Mouse (Mus musculus) cerebellum, adult 11-12 months (tissue): ENCODE measurements around the gene Kif21b.

ENCODE experiments used
- DNase-seq: peaks from one replicate; pipeline ENCODE4 v3.0.0; 2022

Gene Kif21b

DNA sequence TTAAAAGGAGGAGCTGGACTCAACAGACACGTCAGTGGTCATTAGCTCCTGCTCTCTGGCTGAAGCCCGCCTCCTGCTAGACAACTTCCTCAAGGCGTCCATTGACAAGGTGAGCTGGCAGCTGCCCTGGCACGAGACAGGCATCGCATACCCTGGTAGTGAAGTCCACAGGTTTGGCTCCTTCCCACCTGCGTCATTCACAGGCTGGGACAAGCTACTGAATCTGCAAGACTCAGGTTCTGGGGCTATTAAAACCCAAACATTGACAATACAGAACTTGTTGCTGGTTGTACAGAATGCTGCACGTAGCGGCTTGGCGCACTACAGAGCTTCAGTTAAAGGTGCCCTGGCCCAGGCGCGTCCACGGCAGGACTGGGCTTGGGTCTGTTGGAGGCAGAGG is 29.1 kb downstream of the Kif21b start:
- no peak for DNase-seq

DNA sequence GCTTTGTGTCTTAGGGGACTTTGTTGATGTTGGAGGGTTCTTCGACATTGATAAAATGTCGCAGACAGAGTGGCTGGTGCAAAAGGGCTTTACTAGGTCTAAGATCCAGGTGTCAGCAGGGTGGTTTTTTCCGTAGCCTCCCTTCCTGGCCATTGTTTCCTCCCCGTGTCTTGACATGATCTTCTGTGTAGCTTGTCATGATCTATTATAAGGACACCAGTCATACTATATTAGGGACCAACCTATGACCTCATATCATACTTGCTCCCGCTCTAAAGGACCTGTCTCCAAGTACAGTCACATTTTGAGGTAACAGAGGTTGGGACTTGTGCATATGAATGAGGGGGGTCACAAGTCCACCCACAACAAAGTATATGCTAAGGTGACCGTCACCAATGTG is 29.7 kb downstream of the Kif21b start:
- DNase-seq, result no peak

DNA sequence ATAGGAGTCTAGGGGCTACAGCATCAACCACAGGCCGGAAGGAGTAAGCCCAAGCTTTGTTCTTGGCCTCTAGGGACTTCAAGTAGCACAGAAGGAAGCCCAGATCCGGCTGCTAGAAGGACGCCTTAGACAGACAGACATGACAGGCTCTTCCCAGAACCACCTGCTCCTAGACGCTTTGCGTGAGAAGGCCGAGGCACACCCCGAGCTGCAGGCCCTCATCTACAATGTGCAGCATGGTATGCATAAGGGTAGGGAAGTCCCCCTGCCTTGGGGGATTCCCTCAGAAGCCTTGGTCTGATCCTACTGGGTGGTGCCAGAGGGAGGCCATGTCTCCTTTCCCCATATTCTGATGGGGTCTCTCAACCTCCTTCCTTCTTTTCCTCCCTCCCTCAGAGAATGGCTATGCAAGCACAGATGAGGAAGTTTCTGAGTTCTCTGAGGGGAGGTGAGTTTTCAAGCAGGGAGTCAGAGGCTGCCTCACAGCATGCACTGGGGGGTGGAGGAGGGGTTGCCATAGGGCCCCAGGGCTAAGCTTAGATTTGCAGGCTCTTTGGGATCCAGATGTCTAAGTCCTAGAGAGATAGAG is 30.2 kb downstream of the Kif21b start:
- no peak for DNase-seq

DNA sequence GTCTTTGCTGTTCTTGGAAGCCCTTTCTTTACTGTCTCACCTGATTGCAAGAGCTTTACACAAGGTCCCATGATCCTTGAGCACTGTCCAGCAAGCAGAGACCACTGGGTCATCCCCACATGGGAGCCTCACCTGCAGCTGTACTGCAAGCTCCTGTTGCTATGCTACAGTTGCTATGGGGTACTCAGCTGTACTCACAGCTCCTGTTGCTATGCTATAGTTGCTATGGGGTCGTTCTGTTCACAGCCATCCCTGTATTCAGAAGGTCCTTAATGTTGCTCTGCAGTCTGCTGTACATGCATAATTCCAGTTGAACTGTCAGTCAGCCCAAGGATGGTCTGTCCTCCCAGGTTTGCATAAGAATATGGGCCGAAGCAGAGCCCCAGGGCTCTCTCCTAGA is 34.2 kb downstream of the Kif21b start:
- no peak for DNase-seq

DNA sequence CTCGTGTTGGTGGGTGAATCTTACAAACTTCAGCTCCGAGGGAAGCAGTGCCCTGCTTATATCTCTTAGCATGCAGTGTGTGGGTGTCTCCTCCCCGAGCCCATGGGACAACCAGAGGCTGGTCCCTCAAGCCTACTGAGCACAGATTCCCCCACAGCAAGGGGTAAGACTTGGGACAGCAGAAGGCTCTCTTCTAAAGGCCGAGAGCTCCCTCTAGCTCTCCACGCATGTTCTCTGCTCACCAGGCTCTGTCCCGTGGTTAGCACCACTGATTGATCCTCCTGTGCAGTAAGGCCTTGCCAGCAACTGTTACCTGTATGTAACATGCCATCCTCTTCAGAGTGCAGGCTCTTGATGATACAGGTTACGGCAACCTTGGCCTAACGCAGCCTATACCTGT is 36.5 kb downstream of the Kif21b start:
- no peak for DNase-seq

DNA sequence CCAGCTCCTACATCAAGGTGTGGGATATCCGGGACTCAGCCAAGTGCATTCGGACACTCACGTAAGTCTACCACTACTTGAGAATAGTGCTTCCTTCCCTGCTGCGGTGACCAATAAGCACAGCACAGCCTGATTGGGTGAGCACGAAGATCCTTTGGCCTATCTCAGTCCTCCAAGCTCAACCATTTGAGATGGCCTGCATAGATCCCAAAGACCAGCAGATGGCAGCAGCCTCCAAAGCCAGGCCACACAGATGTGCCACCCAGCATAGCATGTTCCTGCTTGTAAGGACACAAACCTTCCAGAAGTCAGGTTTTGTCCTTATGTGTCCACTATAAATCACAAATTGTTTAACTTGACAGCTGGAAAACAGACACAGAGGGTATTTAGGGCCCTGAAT is 38.9 kb downstream of the Kif21b start:
- DNase-seq, result peak; percentile 65

DNA sequence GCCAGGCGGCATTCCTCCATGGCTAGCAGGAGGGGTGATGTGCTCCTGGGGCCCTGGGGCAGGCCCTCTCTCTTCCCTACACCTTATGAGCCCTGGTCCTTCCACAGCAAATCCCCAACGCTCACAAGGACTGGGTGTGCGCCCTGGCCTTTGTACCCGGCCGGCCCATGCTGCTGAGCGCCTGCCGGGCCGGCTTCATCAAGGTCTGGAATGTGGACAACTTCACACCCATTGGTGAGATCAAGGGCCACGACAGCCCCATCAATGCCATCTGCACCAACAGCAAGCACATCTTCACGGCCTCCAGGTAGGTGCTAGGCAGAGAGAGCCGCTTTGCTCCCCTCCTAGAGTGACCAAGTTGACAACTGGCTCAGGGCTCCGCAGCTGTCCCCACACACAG is 41.5 kb downstream of the Kif21b start:
- DNase-seq, result no peak

DNA sequence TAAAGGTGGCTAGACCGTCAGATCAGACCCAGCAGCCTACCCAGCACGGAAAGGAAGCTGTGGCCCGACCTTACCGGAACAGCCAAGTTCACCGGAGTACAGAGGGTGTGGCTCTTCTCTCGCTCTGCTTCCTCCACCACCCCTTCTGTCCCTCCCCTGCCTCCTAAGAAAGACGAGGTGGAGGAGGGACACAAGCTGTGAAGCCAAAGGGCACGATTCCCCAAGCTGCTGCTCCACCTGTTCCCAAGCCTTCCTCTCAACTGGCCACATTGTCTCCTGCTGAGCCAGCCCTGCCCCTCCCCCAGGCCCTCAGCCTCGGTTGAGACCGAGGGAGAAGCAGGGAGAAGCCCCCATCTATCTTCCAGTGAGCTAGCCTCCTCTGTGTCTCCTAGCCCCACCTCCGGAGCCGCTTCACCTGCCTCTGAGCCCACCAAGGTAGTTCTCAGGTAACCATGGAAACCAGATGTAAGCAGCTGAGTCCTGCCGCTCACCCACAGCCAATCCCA is 43.0 kb downstream of the Kif21b start:
- DNase-seq, result no peak

DNA sequence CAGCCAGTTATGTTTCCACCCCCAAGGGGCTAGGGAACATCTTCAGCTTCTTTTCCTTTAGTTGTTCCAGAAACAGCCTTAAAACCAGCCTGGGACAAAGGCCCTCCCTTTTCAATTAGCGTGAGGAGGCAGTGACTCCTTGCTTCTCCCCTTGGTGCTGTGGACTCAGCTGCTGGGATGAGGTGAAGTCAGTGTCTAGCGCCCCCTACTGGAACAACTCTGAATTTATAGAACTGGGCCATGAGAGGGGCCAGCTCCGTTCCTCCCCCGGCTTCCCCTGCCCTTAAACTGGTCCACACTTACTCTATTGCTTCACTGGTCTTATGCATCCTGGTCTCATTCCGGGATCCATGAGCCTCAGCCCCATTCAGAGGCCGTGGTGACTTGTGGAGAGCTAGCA is 44.0 kb downstream of the Kif21b start:
- no peak for DNase-seq

DNA sequence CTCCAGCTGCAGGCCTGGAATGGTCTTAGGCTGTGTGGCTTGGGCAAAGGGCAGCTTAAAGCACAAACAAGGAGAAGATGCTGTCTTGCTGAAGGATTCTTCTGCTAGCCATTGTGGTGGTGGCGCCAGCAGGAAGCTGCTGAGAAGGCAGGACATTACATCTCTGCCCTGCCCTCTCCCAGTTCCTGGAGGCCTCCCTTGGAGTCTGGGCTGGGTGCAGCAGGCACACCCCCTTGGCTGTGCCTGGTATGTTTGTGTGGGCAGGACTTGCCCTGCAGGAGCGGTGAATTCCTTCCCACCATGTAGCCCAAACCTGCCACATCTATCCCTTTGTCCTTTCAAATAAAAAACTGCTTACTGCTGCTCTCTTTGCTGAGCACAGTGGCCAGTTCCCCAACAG is 45.9 kb downstream of the Kif21b start:
- no peak for DNase-seq

DNA sequence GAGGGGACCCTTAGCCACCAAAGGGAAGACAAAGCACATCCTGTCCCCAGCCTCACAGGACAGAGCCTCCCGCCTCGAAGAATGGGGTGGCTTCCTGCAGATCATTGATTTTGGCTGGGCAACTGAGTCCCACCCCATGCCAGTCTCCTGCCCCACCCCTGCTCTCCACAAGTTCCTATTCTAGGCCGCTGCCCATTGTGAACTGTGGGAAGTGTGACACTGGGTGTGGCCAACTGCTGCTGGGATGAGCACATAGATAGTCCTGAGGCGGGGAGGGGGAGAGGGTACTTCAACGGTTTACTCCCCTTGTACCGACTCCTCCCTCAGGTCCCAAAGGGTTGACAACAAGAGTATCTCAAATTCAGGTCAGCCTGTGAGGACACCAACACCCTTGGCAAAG is 47.6 kb downstream of the Kif21b start:
- DNase-seq, result no peak

DNA sequence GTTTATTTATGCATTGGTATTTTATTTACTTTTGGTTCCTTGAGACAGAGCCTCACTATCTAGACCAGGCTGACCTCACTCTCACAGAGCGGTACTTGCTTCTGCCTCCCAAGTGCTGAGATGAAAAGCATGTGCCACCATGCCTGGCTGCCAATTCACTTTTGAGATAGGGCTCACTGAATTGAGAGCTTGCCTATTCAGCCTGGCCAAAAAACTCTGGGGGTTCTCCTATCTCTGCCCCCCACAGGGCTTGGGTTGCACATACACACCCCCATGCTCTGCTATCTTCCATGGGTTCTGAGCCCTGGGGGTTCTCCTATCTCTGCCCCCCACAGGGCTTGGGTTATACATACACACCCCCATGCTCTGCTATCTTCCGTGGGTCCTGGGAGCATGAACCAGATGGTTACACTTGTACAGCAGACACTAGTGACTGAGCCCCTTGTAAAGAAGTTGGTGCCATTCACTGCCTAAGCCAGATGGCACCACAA is 48.4 kb downstream of the Kif21b start:
- DNase-seq, result no peak

DNA sequence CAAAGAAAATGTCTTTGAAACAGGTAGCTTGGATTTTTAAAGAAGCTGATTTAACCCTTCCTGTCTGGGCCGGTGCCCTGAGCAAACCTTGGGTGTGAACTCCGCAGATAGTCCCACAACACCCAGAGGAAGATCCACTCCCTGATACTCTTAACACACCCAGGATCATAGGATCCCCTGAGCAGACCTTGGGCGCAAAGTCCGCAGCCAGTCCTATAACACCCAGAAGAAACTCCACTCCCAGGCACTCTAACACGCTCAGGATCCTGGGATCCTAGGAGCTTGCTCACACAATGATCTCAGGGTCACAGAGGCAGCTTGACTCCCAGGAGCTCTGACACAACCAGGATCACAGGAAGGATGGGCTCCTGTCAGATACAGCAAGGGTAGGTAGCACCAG is 58.8 kb downstream of the Kif21b start:
- no peak for DNase-seq

DNA sequence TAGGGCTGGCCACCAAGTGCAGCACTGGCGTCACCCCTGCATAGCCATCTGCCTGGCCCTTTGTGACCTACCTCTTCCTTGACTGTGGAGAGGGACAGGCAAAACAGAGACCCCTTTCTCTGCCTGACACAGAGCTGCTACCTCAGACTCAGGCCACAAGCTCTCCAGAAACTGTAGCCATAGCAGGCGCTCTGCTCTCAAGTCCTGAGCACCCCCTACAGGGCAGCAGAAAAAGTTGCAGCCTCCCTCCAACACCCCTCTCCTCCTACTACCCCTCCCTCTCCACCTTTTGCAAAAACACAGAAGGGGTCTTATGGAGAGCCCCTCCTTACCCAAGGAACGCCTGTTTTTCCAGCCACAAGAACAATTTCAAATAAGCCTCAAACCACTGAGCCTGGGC is 81.6 kb downstream of the Kif21b start, which contains the start of gene Mroh3:
Gene Mroh3, minus strand, starts transcription at position 26 of the 400 bp plus-strand sequence.
- no peak for DNase-seq

DNA sequence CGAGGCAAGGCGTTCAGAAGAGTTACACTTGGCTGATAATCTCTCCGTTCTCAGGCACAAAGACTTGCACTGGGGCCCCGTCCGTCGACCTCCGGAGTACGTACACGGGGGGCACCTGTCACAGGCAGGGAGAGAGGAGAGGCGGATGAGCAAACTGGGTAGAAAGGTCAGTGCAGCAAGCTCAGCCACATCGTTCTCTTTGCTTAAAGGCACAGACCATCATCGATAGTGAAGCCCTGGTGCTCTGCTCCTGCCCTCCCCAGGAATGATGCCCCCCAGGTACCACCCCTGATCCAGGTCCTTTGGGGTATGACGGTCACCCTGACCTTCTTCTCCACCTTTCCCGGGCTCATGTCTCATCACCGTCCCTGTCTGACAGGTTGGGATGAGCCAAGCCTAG is 83.1 kb downstream of the Kif21b start:
- DNase-seq, result no peak

DNA sequence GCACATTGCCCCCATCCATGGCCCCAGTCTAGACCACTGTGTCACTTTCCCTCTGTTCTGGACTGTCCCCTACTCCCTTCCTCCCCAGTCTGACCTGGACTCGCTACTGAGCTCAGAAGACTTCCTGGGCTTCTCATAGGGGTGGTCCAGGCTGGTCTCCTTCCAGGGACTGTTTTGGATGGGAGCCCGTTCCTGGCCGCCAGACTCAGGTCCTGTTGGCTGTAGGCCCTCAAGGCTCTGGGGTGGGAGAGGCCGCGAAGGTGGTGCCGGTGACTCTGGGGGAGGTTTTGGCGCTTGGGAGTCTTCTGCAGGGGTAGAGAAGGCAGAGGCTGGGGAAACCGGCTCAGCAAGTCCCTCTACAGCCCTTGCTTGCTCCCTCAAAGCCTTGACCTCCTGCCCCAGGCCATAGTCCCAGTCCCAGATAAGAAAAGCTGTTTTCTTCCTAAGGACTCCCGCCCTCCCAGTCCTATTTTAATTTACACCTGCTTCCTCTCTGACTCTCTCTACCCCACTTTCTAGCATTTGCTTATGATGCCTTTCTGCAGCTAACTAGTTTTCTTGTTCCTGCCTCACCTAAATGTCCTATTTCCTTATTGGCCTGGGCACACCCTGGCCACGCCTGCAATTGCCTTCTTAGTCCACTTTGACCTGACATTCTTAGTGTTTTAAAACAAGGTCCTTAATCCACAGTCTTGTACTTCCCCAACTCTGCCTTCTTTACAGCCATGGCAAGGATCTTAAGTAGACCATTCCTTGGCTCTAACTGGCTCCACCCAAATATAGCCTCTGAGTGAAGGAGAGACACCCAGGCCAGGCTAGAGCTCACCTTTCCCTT is 89.1 kb downstream of the Kif21b start:
- DNase-seq, result no peak

DNA sequence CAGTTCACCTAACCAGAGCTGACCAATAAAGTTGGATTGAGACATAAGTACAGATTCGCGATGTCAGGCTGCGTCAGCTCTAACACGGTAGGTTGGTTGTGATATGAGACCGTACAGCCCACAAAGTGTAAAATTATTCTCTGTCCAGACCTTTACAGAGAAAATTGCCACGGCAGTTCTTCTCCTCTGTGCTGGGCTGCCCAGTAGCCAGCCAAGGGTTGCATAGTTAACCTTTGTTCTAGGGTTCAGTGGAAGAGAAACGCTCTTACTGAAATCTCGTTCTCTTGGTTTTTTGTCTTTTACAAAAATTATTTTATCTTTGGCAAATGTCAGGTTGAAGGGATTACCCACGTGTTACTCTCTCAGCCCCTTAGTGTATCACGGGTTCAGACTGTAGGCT is 91.2 kb downstream of the Kif21b start:
- no peak for DNase-seq

DNA sequence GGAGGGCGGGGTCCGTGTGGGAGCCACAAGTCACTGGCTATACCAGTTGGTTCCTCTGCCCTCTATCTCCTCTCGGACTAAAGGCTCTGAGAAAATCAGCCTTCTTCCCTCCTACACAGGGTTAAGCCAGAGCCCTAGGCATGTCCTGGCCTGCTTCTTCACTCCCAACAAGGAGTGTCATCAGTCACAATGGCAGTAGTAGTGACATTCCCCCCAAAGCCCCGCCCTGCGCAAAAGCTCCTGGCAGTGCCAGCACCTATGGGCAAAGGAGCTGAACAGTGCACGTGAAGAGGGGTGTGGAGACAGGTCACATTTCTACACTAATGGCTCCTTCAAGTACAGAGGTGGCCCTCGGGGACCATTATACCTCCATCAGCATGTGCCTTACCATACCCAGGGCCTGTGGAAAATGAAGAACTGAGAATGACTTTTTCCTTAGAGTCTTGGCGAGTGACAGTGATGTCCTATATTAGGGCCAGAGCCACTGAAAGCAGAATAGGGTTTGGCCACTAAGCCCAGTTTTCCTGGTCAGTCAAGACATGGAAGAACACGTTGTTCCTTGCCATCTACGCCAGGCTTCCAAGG is 92.7 kb downstream of the Kif21b start:
- no peak for DNase-seq

DNA sequence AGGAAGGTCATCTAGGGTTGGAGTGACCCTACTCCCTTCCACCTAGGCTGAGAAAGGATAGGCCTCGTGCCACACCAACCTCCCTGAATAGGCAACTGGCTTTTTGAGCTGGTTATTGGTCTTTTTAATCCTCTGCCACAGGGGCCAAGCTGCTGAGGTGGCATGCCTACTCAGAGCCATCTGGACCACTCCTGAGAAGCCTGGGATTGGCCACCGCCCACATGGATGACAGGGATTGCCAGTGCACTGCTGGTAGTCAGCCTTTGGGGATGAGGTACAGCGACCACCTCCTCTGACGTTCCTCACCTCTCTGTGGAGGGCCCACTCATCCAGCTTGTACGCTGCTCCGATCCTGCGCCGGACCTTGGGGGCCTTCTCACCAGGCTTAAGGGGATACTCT is 94.7 kb downstream of the Kif21b start:
- no peak for DNase-seq

DNA sequence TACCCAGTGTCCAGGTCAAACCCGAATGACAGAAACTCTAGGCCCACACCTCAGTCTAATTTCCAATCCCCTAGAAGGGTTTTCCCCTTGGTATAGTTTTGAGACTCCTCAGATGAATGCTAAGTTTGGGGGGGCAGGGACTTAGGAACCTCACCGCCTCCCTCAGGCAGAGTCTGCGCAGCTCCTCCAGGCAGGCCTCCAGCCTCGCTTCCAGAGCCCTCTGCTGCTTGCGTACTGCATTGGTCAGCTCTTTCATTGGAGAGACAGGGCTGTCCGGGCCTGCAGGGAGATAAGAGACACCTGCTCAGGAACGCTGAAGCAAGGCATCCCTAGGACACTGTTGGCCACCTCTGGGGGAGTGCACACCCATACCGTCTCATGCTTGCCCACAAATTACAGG is 95.4 kb downstream of the Kif21b start:
- no peak for DNase-seq
